Mouse (Mus musculus) liver, adult 2 months (tissue): ENCODE measurements at regions not wholly inside any gene's neighbourhood (a gene's known extent, or its start where the extent isn't known, plus 50 kb on each side); places are given as distances from the start of the nearest gene placed in this dataset.

Experiments
- CTCF ChIP-seq: fragments of 200-500 bp; IDR thresholded peaks from 2 replicates; pipeline ENCODE4 v1.5.1; 2011; ENCODE audit warnings: low read depth, low read length, control low read depth
- POLR2A ChIP-seq: fragments of 200-500 bp; IDR thresholded peaks from 2 replicates; pipeline ENCODE4 v1.6.1; 2011; ENCODE audit warnings: low read length, control low read depth; ENCODE audit not compliant: insufficient read depth; ENCODE audit errors: extremely low read depth

DNA sequence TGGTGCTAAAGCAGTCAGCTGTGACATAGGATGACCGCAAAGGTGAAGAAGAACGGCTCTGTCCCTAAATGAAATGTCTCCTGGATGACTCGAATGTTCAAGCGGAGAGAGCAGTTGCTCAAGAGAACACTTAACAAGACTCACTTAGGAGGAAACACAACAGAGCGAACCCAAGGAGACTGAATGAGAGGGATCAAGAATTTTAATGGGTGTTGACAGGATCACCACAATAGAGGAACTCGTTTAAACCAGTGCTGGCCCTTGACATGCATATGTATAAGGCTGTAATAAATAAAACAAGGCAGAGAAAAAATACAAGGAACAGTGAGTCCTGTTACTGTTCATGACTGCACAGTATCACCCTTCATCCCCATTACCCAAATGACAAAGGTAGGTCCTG, 134.4 kb upstream of the Id4 start:
- TF ChIP-seq POLR2A, result no peak
- TF ChIP-seq CTCF, result no peak
